Comparison of ENCODE assay signal across 17 mouse cellular contexts in genomic region chr10:42005259-42005658, GRCm38 (mm10). TPM values are rescaled to one million over a fixed set of nuclear protein-coding genes. Genes with fewer than 3 reads are reported as not detected.
DNase-seq lines count a peak whose midpoint lies in the region; ATAC-seq and TF ChIP-seq lines count a peak whose summit lies in the region.
"Had no signal": no experiment of that assay in that cellular context is flagged by ENCODE, and none has a peak within 500 bp of the region (broad histone marks: within the 10 kb centered on the region; RNA-seq: fewer than 3 reads in every experiment).

No protein-coding gene starts in this region.

- DNase-seq in hindbrain, postnatal 0 days (ENCODE audit: low spot score) = no peak
- DNase-seq in hindbrain, embryonic 10.5 days (ENCODE audit: low spot score) = no peak
- peak; percentile 69 to 82 for DNase-seq in heart, adult 18-20 months
- no peak for DNase-seq in stomach, postnatal 0 days (ENCODE audit: low spot score)
- no peak for DNase-seq in retina, postnatal 1 day
- DNase-seq in B cell, adult 2 months = no peak
- DNase-seq in urinary bladder, postnatal 14 days (ENCODE audit: low spot score) = no peak
- DNase-seq: gastrocnemius, postnatal 14 days; kidney, adult 18-20 months; kidney, postnatal 14 days; layer of hippocampus, adult 9-11 months; midbrain, embryonic 14.5 days; thymus, postnatal 25 days had no signal

- no peaks in the 10 kb centered on the region for H3K27me3 ChIP-seq in hindbrain, postnatal 0 days (ENCODE audit: insufficient read depth, low read length)
- no peaks in the 10 kb centered on the region for H3K27me3 ChIP-seq in hindbrain, embryonic 10.5 days (ENCODE audit: insufficient read depth, poor library complexity, severe bottlenecking)
- H3K27me3 ChIP-seq in heart, embryonic 15.5 days = no peaks in the 10 kb centered on the region
- H3K27me3 ChIP-seq in stomach, postnatal 0 days (ENCODE audit: control insufficient read depth, insufficient read depth, low read length) = no peaks in the 10 kb centered on the region
- H3K27me3 ChIP-seq: forebrain, embryonic 15.5 days; hindbrain, embryonic 15.5 days had no signal

- TF ChIP-seq CTCF in hindbrain, postnatal 0 days (IDR thresholded peaks at IDR 0.05; ENCODE audit: low read depth) = no peak
- TF ChIP-seq CTCF in stomach, postnatal 0 days (IDR thresholded peaks at IDR 0.05; ENCODE audit: low read depth) = no peak

- no peaks in the 10 kb centered on the region for H3K9me3 ChIP-seq in hindbrain, postnatal 0 days (ENCODE audit: low read length)
- H3K9me3 ChIP-seq in hindbrain, embryonic 10.5 days = no peaks in the 10 kb centered on the region
- no peaks in the 10 kb centered on the region for H3K9me3 ChIP-seq in heart, embryonic 15.5 days (replicated peaks)
- no peaks in the 10 kb centered on the region for H3K9me3 ChIP-seq in stomach, postnatal 0 days (ENCODE audit: control insufficient read depth, low read length)
- H3K9me3 ChIP-seq: forebrain, embryonic 15.5 days; hindbrain, embryonic 15.5 days had no signal

- H3K27ac ChIP-seq in hindbrain, postnatal 0 days = no peak overlapping the region
- no peak overlapping the region for H3K27ac ChIP-seq in hindbrain, embryonic 10.5 days
- H3K27ac ChIP-seq in heart, embryonic 15.5 days = peak overlapping the region; percentile 84
- peak overlapping the region; percentile 36 for H3K27ac ChIP-seq in stomach, postnatal 0 days (replicated peaks)
- H3K27ac ChIP-seq: forebrain, embryonic 15.5 days; hindbrain, embryonic 15.5 days; macrophage had no signal

- H3K9ac ChIP-seq in hindbrain, postnatal 0 days (replicated peaks; ENCODE audit: low read length) = no peak overlapping the region
- H3K9ac ChIP-seq in heart, embryonic 15.5 days = no peak overlapping the region
- H3K9ac ChIP-seq in stomach, postnatal 0 days (ENCODE audit: low read length) = no peak overlapping the region
- H3K9ac ChIP-seq: forebrain, embryonic 15.5 days; hindbrain, embryonic 15.5 days had no signal

- TF ChIP-seq EP300 in stomach, postnatal 0 days (optimal IDR thresholded peaks at IDR 0.05) = no peak

- no peaks in the 10 kb centered on the region; the same call in 1 of the 2 replicates for H3K36me3 ChIP-seq in hindbrain, postnatal 0 days (ENCODE audit: insufficient read depth, low read length)
- H3K36me3 ChIP-seq in hindbrain, embryonic 10.5 days = no peaks in the 10 kb centered on the region
- no peaks in the 10 kb centered on the region for H3K36me3 ChIP-seq in heart, embryonic 15.5 days
- no peaks in the 10 kb centered on the region for H3K36me3 ChIP-seq in stomach, postnatal 0 days (ENCODE audit: control insufficient read depth, insufficient read depth, low read length)

- no peaks in the 10 kb centered on the region for H3K4me1 ChIP-seq in hindbrain, postnatal 0 days (ENCODE audit: insufficient read depth, low read length)
- peaks cover 6% of the 10 kb centered on the region; the same call in 1 of the 2 replicates for H3K4me1 ChIP-seq in hindbrain, embryonic 10.5 days (replicated peaks)
- peaks cover 26% of the 10 kb centered on the region for H3K4me1 ChIP-seq in heart, embryonic 15.5 days (replicated peaks)
- H3K4me1 ChIP-seq in stomach, postnatal 0 days (replicated peaks; ENCODE audit: control insufficient read depth, insufficient read depth) = no peaks in the 10 kb centered on the region
- H3K4me1 ChIP-seq: forebrain, embryonic 15.5 days; hindbrain, embryonic 15.5 days had no signal

- H3K4me2 ChIP-seq in hindbrain, postnatal 0 days (ENCODE audit: low read depth, low read length) = no peak overlapping the region
- H3K4me2 ChIP-seq in heart, embryonic 15.5 days = peak overlapping the region; percentile 36
- no peak overlapping the region for H3K4me2 ChIP-seq in stomach, postnatal 0 days (replicated peaks; ENCODE audit: low read depth)
- H3K4me2 ChIP-seq: forebrain, embryonic 15.5 days; hindbrain, embryonic 15.5 days had no signal

- H3K4me3 ChIP-seq in hindbrain, postnatal 0 days (ENCODE audit: low read length) = no peak overlapping the region
- H3K4me3 ChIP-seq in hindbrain, embryonic 10.5 days = no peak overlapping the region
- H3K4me3 ChIP-seq in heart, embryonic 15.5 days = no peak overlapping the region
- H3K4me3 ChIP-seq in stomach, postnatal 0 days (ENCODE audit: low read depth, low read length) = no peak overlapping the region
- H3K4me3 ChIP-seq: forebrain, embryonic 15.5 days; hindbrain, embryonic 15.5 days had no signal

- 85% methylated on average over 3 of the region's 3 CpGs for WGBS in hindbrain, postnatal 0 days
- 65% methylated on average over 3 of the region's 3 CpGs for WGBS in hindbrain, embryonic 10.5 days
- 44% methylated on average over 3 of the region's 3 CpGs for WGBS in heart, embryonic 15.5 days
- WGBS in stomach, postnatal 0 days = 58% methylated on average over 3 of the region's 3 CpGs

- ATAC-seq in hindbrain, postnatal 0 days = 0 out of 2 replicates have a peak, but pooled peaks have one; percentile 29
- ATAC-seq in heart, embryonic 15.5 days (replicated peaks; ENCODE audit: insufficient number of reproducible peaks, insufficient read depth, low FRiP score, low read depth) = peak; percentile 91
- no peak for ATAC-seq in stomach, postnatal 0 days (ENCODE audit: low FRiP score, low TSS enrichment)
- ATAC-seq: forebrain, embryonic 15.5 days had no signal

RNA-seq across cellular contexts. Expression of gene Armc2, which starts 13.0 kb away (rescaled TPM):
- total RNA-seq in hindbrain, postnatal 0 days (2014; rRNA removed) = 4.6 and 9.1 TPM in 2 replicates
- 9.7 and 11.7 TPM in 2 replicates for polyA plus RNA-seq in hindbrain, postnatal 0 days (2015; fragmentation: Nextera tagmentation; extraction: Ambion mirVana)
- 2.6 and 3.5 TPM in 2 replicates for polyA plus RNA-seq in hindbrain, embryonic 10.5 days (2016; fragmentation: Nextera tagmentation; extraction: Ambion mirVana)
- total RNA-seq in heart, adult 18-20 months (2021) = 10 to 100 TPM; 18.4 to 22.6 TPM
- 2.3 and 2.4 TPM in 2 replicates for polyA plus RNA-seq in heart, embryonic 15.5 days (2015; fragmentation: Nextera tagmentation; extraction: Ambion mirVana)
- polyA plus RNA-seq in stomach, postnatal 0 days (2015; fragmentation: Nextera tagmentation; extraction: Ambion mirVana) = 1.5 and 1.8 TPM in 2 replicates

Comparison
In these comparisons a context has a peak if more than half of its experiments do, and no peak if none do; other contexts are left out.
1. DNase-seq: peak in heart, adult 18-20 months (2 of 2); none in hindbrain, postnatal 0 days (single experiment), hindbrain, embryonic 10.5 days (single experiment), stomach, postnatal 0 days (single experiment), retina, postnatal 1 day (single experiment), B cell, adult 2 months (0 of 2) and urinary bladder, postnatal 14 days (single experiment).
2. H3K27ac ChIP-seq: peak in heart, embryonic 15.5 days (single experiment) and stomach, postnatal 0 days (single experiment); none in hindbrain, postnatal 0 days (single experiment) and hindbrain, embryonic 10.5 days (single experiment).